18 mouse cellular contexts compared by ENCODE assay signal in the genomic region with DNA sequence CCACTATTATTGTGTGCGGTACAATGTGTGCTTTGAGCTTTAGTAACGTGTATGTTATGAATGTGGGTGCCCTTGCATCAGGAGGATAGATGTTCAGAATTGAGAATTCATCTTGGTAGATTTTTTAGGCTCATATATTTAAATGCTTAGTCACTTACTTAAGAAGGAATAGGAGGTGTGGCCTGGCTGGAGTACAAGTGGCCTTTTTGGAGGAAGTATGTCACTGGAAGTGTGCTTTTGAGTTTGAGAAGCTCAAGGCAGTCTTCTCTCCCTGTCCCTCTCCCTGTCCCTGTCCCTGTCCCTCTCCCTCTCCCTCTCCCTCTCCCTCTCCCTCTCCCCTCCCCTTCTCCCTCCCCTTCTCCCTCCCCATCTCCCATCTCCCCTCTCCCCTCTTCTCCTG. TPM values are rescaled to one million over a fixed set of nuclear protein-coding genes. Genes with fewer than 3 reads are reported as not detected.
DNase-seq lines count a peak whose midpoint lies in the region; ATAC-seq and TF ChIP-seq lines count a peak whose summit lies in the region.
"Had no signal": no experiment of that assay in that cellular context is flagged by ENCODE, and none has a peak within 500 bp of the region (broad histone marks: within the 10 kb centered on the region; RNA-seq: fewer than 3 reads in every experiment).

No protein-coding gene starts in this region.

- H3K4me1 ChIP-seq in megakaryocyte, embryonic 14.5 days: peaks cover 41% of the 10 kb centered on the region
- H3K4me1 ChIP-seq: limb, embryonic 13.5 days; neural tube, embryonic 12.5 days had no signal

- intact Hi-C loops in gastrocnemius, adult 2 months (cut with DNase I): loop anchor here (10.0 kb wide), 1 partner anchor 76 kb away; no protein-coding TSS in a partner anchor
- intact Hi-C loops in left cerebral cortex, postnatal 10 days (cut with DNase I): no loop called here

- H3K9me3 ChIP-seq in megakaryocyte, embryonic 14.5 days: no peaks in the 10 kb centered on the region
- H3K9me3 ChIP-seq: limb, embryonic 13.5 days; neural tube, embryonic 12.5 days had no signal

- DNase-seq in gastrocnemius, adult 2 months: no peak
- no peak for DNase-seq in gastrocnemius, postnatal 4 days (ENCODE audit: low spot score in 2 of 2)
- DNase-seq in kidney, adult 9 months: peak; percentile 21
- DNase-seq in kidney, adult 8-10 months: no peak
- no peak for DNase-seq in yolk sac, embryonic 10.5 days (ENCODE audit: low spot score)
- DNase-seq in left cerebral cortex, postnatal 10 days (ENCODE audit: extremely low spot score in 1 of 2, low spot score in 2 of 2): no peak
- DNase-seq: cerebellum, postnatal 14 days; right cerebral cortex, postnatal 4 days; thymus, adult 18-20 months had no signal

- TF ChIP-seq CTCF in gastrocnemius, adult 2 months (IDR thresholded peaks at IDR 0.05): no peak

- H3K27me3 ChIP-seq in megakaryocyte, embryonic 14.5 days (replicated peaks): no peaks in the 10 kb centered on the region
- H3K27me3 ChIP-seq: limb, embryonic 13.5 days; neural tube, embryonic 12.5 days had no signal

- H3K27ac ChIP-seq in gastrocnemius, adult 2 months: peak overlapping the region; percentile 84
- H3K27ac ChIP-seq: hindbrain, postnatal 0 days; left cerebral cortex, adult 2 months; limb, embryonic 13.5 days; neural tube, embryonic 12.5 days had no signal

- ATAC-seq in megakaryocyte, adult 5-6 weeks (ENCODE audit: poor library complexity, severe bottlenecking): no peak
- ATAC-seq: forebrain, embryonic 14.5 days; hindbrain, postnatal 0 days; Patski had no signal

- H3K4me3 ChIP-seq in gastrocnemius, adult 2 months: no peak overlapping the region
- peak overlapping the region; percentile 82 for H3K4me3 ChIP-seq in megakaryocyte, embryonic 14.5 days (replicated peaks)
- H3K4me3 ChIP-seq: left cerebral cortex, adult 2 months; limb, embryonic 13.5 days; neural tube, embryonic 12.5 days had no signal

- no peaks in the 10 kb centered on the region for H3K36me3 ChIP-seq in megakaryocyte, embryonic 14.5 days (replicated peaks; ENCODE audit: low read length)
- H3K36me3 ChIP-seq: limb, embryonic 13.5 days; neural tube, embryonic 12.5 days had no signal

RNA-seq across cellular contexts. Expression of a gene that starts 2.5 kb away (rescaled TPM):
- 1 to 10 TPM; 3.2 to 3.6 TPM for total RNA-seq in gastrocnemius, adult 2 months (2021)
- 1 to 10 TPM; 7.7 to 8.0 TPM for total RNA-seq in gastrocnemius, postnatal 4 days (2021)
- 159 and 231 TPM in 2 replicates for polyA plus RNA-seq in megakaryocyte, embryonic 14.5 days (2012; ENCODE audit: insufficient read depth, low replicate concordance)
- 0.05 TPM in 1 of 2 replicates, not detected in the other for total RNA-seq in megakaryocyte, adult 5-6 weeks (2015)
- total RNA-seq in megakaryocyte, adult 5-6 weeks (2017): 0.15 TPM in 1 of 2 replicates, not detected in the other
- under 1 TPM; 0.64 to 0.99 TPM for total RNA-seq in left cerebral cortex, postnatal 10 days (2021)
- polyA plus RNA-seq: Patski had no signal

RNA-seq across cellular contexts. Expression of a gene that starts 39.8 kb away (rescaled TPM):
- 10 to 100 TPM; 54.5 to 67.7 TPM for total RNA-seq in gastrocnemius, adult 2 months (2021)
- total RNA-seq in gastrocnemius, postnatal 4 days (2021): 10 to 100 TPM; 87.0 to 87.9 TPM
- polyA plus RNA-seq in megakaryocyte, embryonic 14.5 days (2012; ENCODE audit: insufficient read depth, low replicate concordance): 5.3 and 9.0 TPM in 2 replicates
- total RNA-seq in megakaryocyte, adult 5-6 weeks (2015): 69.0 and 85.1 TPM in 2 replicates
- 103 and 141 TPM in 2 replicates for total RNA-seq in megakaryocyte, adult 5-6 weeks (2017)
- 100 to 1,000 TPM; 142 to 150 TPM for total RNA-seq in left cerebral cortex, postnatal 10 days (2021)

RNA-seq across cellular contexts. Expression of a gene that starts 48.0 kb away (rescaled TPM):
- total RNA-seq in gastrocnemius, adult 2 months (2021): not detected
- under 1 TPM in 1 of 2 experiments, not detected in 1; 0.10 TPM for total RNA-seq in gastrocnemius, postnatal 4 days (2021)
- not detected in 2 replicates for polyA plus RNA-seq in megakaryocyte, embryonic 14.5 days (2012; ENCODE audit: insufficient read depth, low replicate concordance)
- total RNA-seq in megakaryocyte, adult 5-6 weeks (2015): not detected in 2 replicates
- not detected in 2 replicates for total RNA-seq in megakaryocyte, adult 5-6 weeks (2017)
- 10 to 100 TPM; 22.7 to 23.5 TPM for total RNA-seq in left cerebral cortex, postnatal 10 days (2021)
- total RNA-seq: granulocyte monocyte progenitor cell, adult 5-6 weeks had no signal
- polyA plus RNA-seq: forebrain, embryonic 14.5 days; Patski had no signal

Comparison
In these comparisons a context has a peak if more than half of its experiments do, and no peak if none do; other contexts are left out.
1. RNA of a gene that starts 48.0 kb away (total RNA-seq): 22.7 to 23.5 TPM in left cerebral cortex, postnatal 10 days; 0.10 TPM in gastrocnemius, postnatal 4 days, not detected in gastrocnemius, adult 2 months and not detected in megakaryocyte, adult 5-6 weeks; every median in the first group is over 10 times any median in the second.